Mouse (Mus musculus) megakaryocyte, embryonic 14.5 days (primary cell): Measurements from ENCODE around the gene Pigx.

ENCODE experiments used
- FLI1 ChIP-seq: IDR thresholded peaks from 2 replicates; pipeline ENCODE4 v1.6.1; 2012; ENCODE audit warnings: low read length, inconsistent platforms, mixed read lengths
- GATA1 ChIP-seq: IDR thresholded peaks from 3 replicates; pipeline ENCODE4 v1.6.1; 2012; ENCODE audit warnings: mixed read lengths, low read length, inconsistent platforms, borderline replicate concordance

DNA sequence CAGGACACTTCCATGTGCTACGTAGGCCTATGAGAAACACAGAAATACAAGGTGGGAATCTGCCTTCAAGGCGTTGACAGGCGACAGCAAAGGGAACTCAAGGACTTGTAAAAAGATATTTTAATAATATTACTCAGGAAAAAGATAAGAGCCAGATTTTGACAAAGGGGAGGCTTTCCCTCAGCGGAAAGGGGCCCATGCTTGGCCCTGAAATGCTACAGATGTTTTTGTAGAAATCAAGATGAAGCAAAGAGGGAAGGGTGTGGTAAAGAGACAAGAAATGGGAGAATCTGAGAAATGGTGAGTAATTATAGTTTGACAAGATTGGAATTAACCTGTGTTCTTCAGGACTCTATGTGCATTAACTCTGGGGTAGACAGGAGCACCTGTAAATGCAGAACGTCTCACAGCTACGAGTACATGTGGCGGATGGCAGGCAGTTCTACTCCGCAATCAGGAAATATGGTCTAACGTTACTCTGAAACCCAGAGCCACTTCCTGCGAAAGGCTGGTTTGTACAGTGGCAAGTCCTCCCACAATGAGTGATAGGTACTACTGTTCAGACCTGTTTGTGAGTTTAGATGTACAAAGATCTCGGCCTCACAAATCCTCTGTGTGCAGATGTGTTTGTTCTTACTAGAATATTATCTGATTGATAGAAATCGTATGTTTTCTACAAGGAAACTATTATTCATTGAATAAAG is 8.0 kb upstream of the Pigx start:
- TF ChIP-seq FLI1 (no peak), GATA1 (no peak)
